Mouse (Mus musculus) yolk sac, embryonic 10.5 days (tissue): ENCODE measurements around the gene Rbp4.

Source experiments
- DNase-seq: peaks from one replicate; pipeline ENCODE4 v3.0.0-alpha.2; 2017; ENCODE audit warnings: low spot score

Gene Rbp4

GRCm38 (mm10) chr19:38089358-38089757 is 35.7 kb downstream of the Rbp4 start:
- no peak for DNase-seq

DNA sequence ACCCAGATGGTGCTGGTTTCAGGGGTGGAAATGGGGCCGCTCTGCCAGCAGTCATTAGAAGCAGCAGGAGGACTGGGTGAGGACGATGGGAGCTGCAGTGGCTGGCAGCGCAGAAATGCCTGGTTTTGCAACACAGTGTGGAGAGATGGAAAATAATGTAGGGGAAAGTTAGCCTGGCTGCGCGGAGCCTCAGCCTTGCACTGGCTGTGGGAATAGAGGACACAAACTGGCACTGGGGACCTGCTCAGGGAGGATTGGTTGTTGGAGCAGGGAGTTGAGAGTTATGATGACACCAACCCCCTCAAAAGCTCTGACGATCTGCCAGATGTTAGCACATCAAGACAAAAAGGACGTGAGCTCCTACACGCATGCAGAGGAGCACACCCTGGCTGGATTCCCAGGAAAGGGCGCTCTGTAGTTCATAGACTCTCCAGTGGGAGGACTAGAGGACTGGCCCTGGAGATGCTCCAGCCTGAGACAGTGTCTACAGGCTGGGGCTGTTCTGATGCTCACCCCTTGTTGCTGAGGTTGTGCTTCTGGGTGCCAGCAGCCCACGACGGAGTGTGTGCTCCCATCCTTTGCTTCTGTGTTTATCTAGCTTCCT is 38.0 kb downstream of the Rbp4 start:
- peak; percentile 36 for DNase-seq

DNA sequence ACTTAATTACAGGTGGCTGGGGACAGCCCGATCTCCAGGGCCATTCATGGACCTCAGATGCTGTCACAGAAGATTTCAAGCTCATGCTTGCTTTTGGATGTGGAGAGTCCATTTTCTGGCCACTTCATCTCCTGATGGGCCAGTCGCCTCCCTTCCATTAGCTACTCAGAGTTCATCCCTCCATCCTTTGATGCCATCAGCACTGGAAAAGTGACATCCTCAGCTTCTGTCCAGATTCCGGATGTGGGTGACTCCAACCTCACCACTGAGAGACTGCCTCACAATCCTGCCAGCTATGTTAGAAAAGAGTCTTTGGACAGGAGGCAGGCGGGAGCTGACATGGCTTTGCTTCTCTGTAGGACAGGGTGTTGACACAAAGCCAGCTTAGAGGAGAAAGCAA is 39.2 kb downstream of the Rbp4 start:
- DNase-seq, result no peak

GRCm38 (mm10) chr19:38082931-38083525 is 42.1 kb downstream of the Rbp4 start:
- peak; percentile 20 for DNase-seq

GRCm38 (mm10) chr19:38081361-38081760 is 43.7 kb downstream of the Rbp4 start:
- no peak for DNase-seq

- DNase-seq, result no peak
Observed at GRCm38 (mm10) chr19:38077851-38078540, 47.1 kb downstream of the Rbp4 start.

GRCm38 (mm10) chr19:38076251-38076650 is 48.8 kb downstream of the Rbp4 start:
- DNase-seq, result no peak

- DNase-seq, result no peak
Observed at GRCm38 (mm10) chr19:38075051-38075450, 50.0 kb downstream of the Rbp4 start.

DNA sequence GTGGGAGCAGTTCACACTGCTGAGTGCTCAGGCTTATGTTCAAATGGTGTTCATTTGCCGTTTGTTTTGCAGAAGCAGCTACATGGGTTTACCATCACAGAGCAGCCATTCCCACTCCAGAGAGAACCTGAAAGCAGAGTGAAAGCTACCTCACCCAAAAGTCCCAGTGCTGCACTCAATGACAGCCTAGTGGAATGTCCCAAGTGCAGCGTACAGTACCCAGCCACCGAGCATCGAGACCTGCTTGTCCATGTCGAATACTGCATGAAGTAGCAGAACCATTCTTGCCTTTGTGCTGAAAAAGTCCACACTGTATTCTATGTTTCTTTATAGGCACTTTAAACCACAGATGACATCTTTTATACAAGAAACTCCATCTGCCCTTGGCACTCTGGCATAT is 51.9 kb downstream of the Rbp4 start:
- no peak for DNase-seq
